Mouse (Mus musculus) hindbrain, embryonic 11.5 days (tissue): Measurements from ENCODE around the gene Pip4k2c. TPM values are rescaled to one million over a fixed set of nuclear protein-coding genes. Genes with fewer than 3 reads are reported as not detected.

Experiments
- ATAC-seq: fragments of 200-750 bp; cut with Nextera tagmentation; 2 replicates; pipeline ENCODE4 v1.8.0; 2017; ENCODE audit warnings: mild to moderate bottlenecking, moderate TSS enrichment, moderate library complexity; ENCODE audit not compliant: low FRiP score
- DNase-seq: peaks from one replicate; pipeline ENCODE4 v3.0.0-alpha.2; 2015; ENCODE audit warnings: low spot score
- H3K27ac ChIP-seq: fragments of 300-500 bp; sonication (generic); 2 replicates; pipeline ENCODE4 v1.5.1; 2014; ENCODE audit warnings: mild to moderate bottlenecking, low read depth, low read length
- H3K27me3 ChIP-seq: fragments of 300-500 bp; sonication (generic); 2 replicates; pipeline ENCODE4 v1.6.1; 2014; ENCODE audit warnings: mild to moderate bottlenecking, low read length, moderate library complexity, mixed read lengths; ENCODE audit not compliant: control insufficient read depth, insufficient read depth
- H3K36me3 ChIP-seq: fragments of 300-500 bp; sonication (generic); 2 replicates; pipeline ENCODE4 v1.6.1; 2014; ENCODE audit warnings: mild to moderate bottlenecking, low read length, moderate library complexity, mixed read lengths; ENCODE audit not compliant: control insufficient read depth, insufficient read depth
- H3K4me1 ChIP-seq: fragments of 300-500 bp; sonication (generic); replicated peaks from 2 replicates; pipeline ENCODE4 v1.6.1; 2014; ENCODE audit warnings: low read length, mixed read lengths; ENCODE audit not compliant: control insufficient read depth, insufficient read depth
- H3K4me2 ChIP-seq: fragments of 300-500 bp; sonication (generic); replicated peaks from 2 replicates; pipeline ENCODE4 v1.6.1; 2014; ENCODE audit warnings: mild to moderate bottlenecking, low read depth, low read length
- H3K4me3 ChIP-seq: fragments of 300-500 bp; sonication (generic); 2 replicates; pipeline ENCODE4 v1.5.1; 2014; ENCODE audit warnings: low read depth, low read length
- H3K9ac ChIP-seq: fragments of 300-500 bp; sonication (generic); 2 replicates; pipeline ENCODE4 v1.6.1; 2014; ENCODE audit warnings: low read depth, low read length
- H3K9me3 ChIP-seq: fragments of 300-500 bp; sonication (generic); 2 replicates; pipeline ENCODE4 v1.6.1; 2016; ENCODE audit warnings: low read length; ENCODE audit not compliant: control insufficient read depth
- WGBS: fragments of 180-500 bp; shearing (Covaris S2); extraction: QIAGEN DNeasy Blood & Tissue Kit; methylation state at CpG from one replicate; pipeline ENCODE4 v1.1.7; 2014; 5-methylcytosine and 5-hydroxymethylcytosine counted together
- polyA plus RNA-seq: library from polyadenylated mRNA; unstranded; fragments of >200 nt; fragmentation: Nextera tagmentation; extraction: Ambion mirVana; gene quantifications from 2 replicates; pipeline ENCODE4 v1.2.1, GENCODE M21; 2014

The Pip4k2c gene
- polyA plus RNA-seq, 1 experiment from 2014 or later = 12.9 TPM

- Histone ChIP-seq H3K9ac (no peak overlapping the region), H3K27me3 (no peaks in the 10 kb centered on the region), H3K27ac (no peak overlapping the region), H3K4me3 (no peak overlapping the region), H3K4me2 (no peak overlapping the region), H3K9me3 (no peaks in the 10 kb centered on the region), H3K4me1 (no peaks in the 10 kb centered on the region), H3K36me3 (no peaks in the 10 kb centered on the region)
- WGBS = 81% methylated on average over 6 of the region's 6 CpGs
- DNase-seq = no peak
- no peak for ATAC-seq
Measured at GRCm38 (mm10) chr10:127147135-127147534, 64.2 kb downstream of the Pip4k2c start.

Other genes with a start within 250 kb of the Pip4k2c start
- 38.7 and 40.3 TPM in 2 replicates for gene Ctdsp2, start 232.9 kb downstream of the Pip4k2c start, polyA plus RNA-seq
- 0.29 and 1.7 TPM in 2 replicates for gene Avil, start 210.9 kb downstream of the Pip4k2c start, polyA plus RNA-seq
- gene Tsfm, start 180.7 kb downstream of the Pip4k2c start, polyA plus RNA-seq = 75.6 and 78.7 TPM in 2 replicates
- 32.4 and 36.7 TPM in 2 replicates for gene Mettl1, start 170.2 kb downstream of the Pip4k2c start, polyA plus RNA-seq
- 0.08 and 0.15 TPM in 2 replicates for gene Eef1akmt3, start 170.1 kb downstream of the Pip4k2c start, polyA plus RNA-seq
- gene Cyp27b1, start 163.3 kb downstream of the Pip4k2c start, polyA plus RNA-seq = 0.11 and 0.20 TPM in 2 replicates
- 3.6 and 4.2 TPM in 2 replicates for gene March9, start 151.4 kb downstream of the Pip4k2c start, polyA plus RNA-seq
- 2,639 and 2,665 TPM in 2 replicates for gene Cdk4, start 148.1 kb downstream of the Pip4k2c start, polyA plus RNA-seq
- 111 and 140 TPM in 2 replicates for gene Tspan31, start 141.3 kb downstream of the Pip4k2c start, polyA plus RNA-seq
- gene Agap2, start 136.3 kb downstream of the Pip4k2c start, polyA plus RNA-seq = 0.68 and 1.2 TPM in 2 replicates
- gene Os9, start 90.5 kb downstream of the Pip4k2c start, polyA plus RNA-seq = 40.3 and 46.6 TPM in 2 replicates
- 10.4 and 12.4 TPM in 2 replicates for gene B4galnt1, start 46.4 kb downstream of the Pip4k2c start, polyA plus RNA-seq
- gene Slc26a10, start 30.9 kb downstream of the Pip4k2c start, polyA plus RNA-seq = 0.73 and 0.96 TPM in 2 replicates
- gene Arhgef25, start 21.5 kb downstream of the Pip4k2c start, polyA plus RNA-seq = 30.1 and 32.0 TPM in 2 replicates
- 143 and 158 TPM in 2 replicates for gene Dtx3, start 15.9 kb downstream of the Pip4k2c start, polyA plus RNA-seq
- gene Kif5a, start 51.8 kb upstream of the Pip4k2c start, polyA plus RNA-seq = 41.4 and 42.2 TPM in 2 replicates
- gene Dctn2, start 54.8 kb upstream of the Pip4k2c start, polyA plus RNA-seq = 210 and 214 TPM in 2 replicates
- 14.2 and 17.5 TPM in 2 replicates for gene Mbd6, start 77.4 kb upstream of the Pip4k2c start, polyA plus RNA-seq
- gene Mars, start 100.2 kb upstream of the Pip4k2c start, polyA plus RNA-seq = 173 and 179 TPM in 2 replicates
- gene Arhgap9, start 110.4 kb upstream of the Pip4k2c start, polyA plus RNA-seq = 1.1 and 2.2 TPM in 2 replicates
- gene Gli1, start 130.4 kb upstream of the Pip4k2c start, polyA plus RNA-seq = 3.0 and 3.2 TPM in 2 replicates
- 0.05 TPM in 1 of 2 replicates, not detected in the other for gene Inhbe, start 142.8 kb upstream of the Pip4k2c start, polyA plus RNA-seq
- gene Inhbc, start 158.8 kb upstream of the Pip4k2c start, polyA plus RNA-seq = not detected in 2 replicates
- gene R3hdm2, start 168.7 kb upstream of the Pip4k2c start, polyA plus RNA-seq = 26.2 and 33.0 TPM in 2 replicates